8 mouse cellular contexts compared by ENCODE assay signal in the genomic region with DNA sequence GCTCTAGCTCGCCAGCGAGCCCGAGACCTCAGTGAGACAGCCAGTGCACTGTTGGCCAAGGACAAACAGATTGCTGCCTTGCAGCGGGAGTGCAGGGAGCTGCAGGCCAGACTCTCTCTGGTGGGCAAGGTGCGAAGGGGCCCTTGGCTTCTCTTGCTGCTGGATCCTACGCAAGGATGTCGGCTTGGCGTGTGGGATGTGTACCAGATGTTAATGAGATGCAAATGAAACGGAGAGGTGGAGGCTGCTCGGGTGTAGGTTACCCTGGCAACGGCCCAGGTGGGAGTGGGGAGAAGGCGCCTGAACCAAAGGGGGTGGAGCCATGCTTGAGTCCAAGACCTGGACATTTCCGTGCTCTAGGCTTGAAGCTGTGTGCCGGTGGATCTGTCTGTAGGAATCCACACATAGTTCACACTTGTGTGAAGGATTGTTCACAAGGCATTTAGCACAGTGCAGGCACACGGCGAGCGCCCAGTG. TPM values are rescaled to one million over a fixed set of nuclear protein-coding genes. Genes with fewer than 3 reads are reported as not detected.
DNase-seq lines count a peak whose midpoint lies in the region; ATAC-seq and TF ChIP-seq lines count a peak whose summit lies in the region.

No protein-coding gene starts in this region.

- TF ChIP-seq CTCF in thymus, adult 2 months (IDR thresholded peaks at IDR 0.05; ENCODE audit: borderline replicate concordance, control insufficient read depth, extremely low read depth, insufficient read depth, low read length, poor library complexity): no peak
- TF ChIP-seq CTCF in stomach, postnatal 0 days (IDR thresholded peaks at IDR 0.05; ENCODE audit: low read depth): peak; percentile 11; the same call in 1 of the 2 replicates

- H3K27ac ChIP-seq in thymus, adult 2 months (ENCODE audit: control insufficient read depth, insufficient read depth, low read length): no peak overlapping the region
- H3K27ac ChIP-seq in hindbrain, embryonic 11.5 days (ENCODE audit: low read depth, low read length): no peak overlapping the region
- no peak overlapping the region for H3K27ac ChIP-seq in stomach, postnatal 0 days (replicated peaks)

- TF ChIP-seq POLR2A in thymus, adult 2 months (IDR thresholded peaks at IDR 0.05; ENCODE audit: control insufficient read depth, extremely low read depth, insufficient read depth, low read length, poor library complexity): no peak

- H3K4me1 ChIP-seq in thymus, adult 2 months (replicated peaks; ENCODE audit: control insufficient read depth, insufficient read depth, low read length): peaks cover 38% of the 10 kb centered on the region
- H3K4me1 ChIP-seq in hindbrain, embryonic 11.5 days (replicated peaks; ENCODE audit: control insufficient read depth, insufficient read depth, low read length): peaks cover 6% of the 10 kb centered on the region
- H3K4me1 ChIP-seq in stomach, postnatal 0 days (replicated peaks; ENCODE audit: control insufficient read depth, insufficient read depth): peaks cover 2% of the 10 kb centered on the region; the same call in 1 of the 2 replicates

- TF ChIP-seq EP300 in stomach, postnatal 0 days (optimal IDR thresholded peaks at IDR 0.05): no peak

- H3K4me3 ChIP-seq in thymus, adult 2 months (ENCODE audit: control insufficient read depth, insufficient read depth, low read length): peak overlapping the region; percentile 0; the same call in 1 of the 2 replicates
- H3K4me3 ChIP-seq in hindbrain, embryonic 11.5 days (ENCODE audit: low read depth, low read length): peak overlapping the region; percentile 43
- H3K4me3 ChIP-seq in stomach, postnatal 0 days (ENCODE audit: low read depth, low read length): peak overlapping the region; percentile 47

- 42% methylated on average over 17 of the region's 17 CpGs for WGBS in thymus, adult 2 months
- 1% methylated on average over 17 of the region's 17 CpGs for WGBS in hindbrain, embryonic 11.5 days
- 3% methylated on average over 17 of the region's 17 CpGs for WGBS in stomach, postnatal 0 days

- DNase-seq in thymus, adult 2 months: no peak
- DNase-seq in thymus, postnatal 10 days (ENCODE audit: low spot score in 2 of 2): no peak
- DNase-seq in cerebellum, adult 9-11 months: peak; percentile 88
- peak; percentile 70 for DNase-seq in hindbrain, embryonic 11.5 days (ENCODE audit: low spot score)
- DNase-seq in layer of hippocampus, postnatal 10 days (ENCODE audit: low spot score in 2 of 2): peak; percentile 56 to 67
- DNase-seq in mesoderm, embryonic 11.5 days (ENCODE audit: low read depth, low spot score): peak; percentile 44
- DNase-seq in stomach, postnatal 0 days (ENCODE audit: low spot score): peak; percentile 65

- peak; percentile 70 for ATAC-seq in hindbrain, embryonic 11.5 days (ENCODE audit: low FRiP score)
- ATAC-seq in stomach, postnatal 0 days (ENCODE audit: low FRiP score, low TSS enrichment): peak; percentile 30; the same call in 1 of the 2 replicates
- ATAC-seq in megakaryocyte-erythroid progenitor cell, adult 5-6 weeks (replicated peaks; ENCODE audit: low FRiP score, low TSS enrichment, poor library complexity, severe bottlenecking): no peak

- no peaks in the 10 kb centered on the region for H3K9me3 ChIP-seq in hindbrain, embryonic 11.5 days (ENCODE audit: control insufficient read depth, low read length)
- no peaks in the 10 kb centered on the region for H3K9me3 ChIP-seq in stomach, postnatal 0 days (ENCODE audit: control insufficient read depth, low read length)

- peaks cover 1% of the 10 kb centered on the region for H3K36me3 ChIP-seq in thymus, adult 2 months (ENCODE audit: control insufficient read depth, insufficient read depth, low read length)
- H3K36me3 ChIP-seq in hindbrain, embryonic 11.5 days (ENCODE audit: control insufficient read depth, insufficient read depth, low read length): no peaks in the 10 kb centered on the region
- no peaks in the 10 kb centered on the region for H3K36me3 ChIP-seq in stomach, postnatal 0 days (ENCODE audit: control insufficient read depth, insufficient read depth, low read length)

- peaks cover 15% of the 10 kb centered on the region for H3K27me3 ChIP-seq in thymus, adult 2 months (ENCODE audit: control insufficient read depth, insufficient read depth, low read length)
- H3K27me3 ChIP-seq in hindbrain, embryonic 11.5 days (ENCODE audit: control insufficient read depth, insufficient read depth, low read length): peaks cover 55% of the 10 kb centered on the region
- H3K27me3 ChIP-seq in stomach, postnatal 0 days (ENCODE audit: control insufficient read depth, insufficient read depth, low read length): peaks cover 11% of the 10 kb centered on the region; the same call in 1 of the 2 replicates

- peak overlapping the region; percentile 87 for H3K4me2 ChIP-seq in hindbrain, embryonic 11.5 days (replicated peaks; ENCODE audit: low read depth, low read length)
- H3K4me2 ChIP-seq in stomach, postnatal 0 days (replicated peaks; ENCODE audit: low read depth): peak overlapping the region; percentile 92

- H3K9ac ChIP-seq in hindbrain, embryonic 11.5 days (ENCODE audit: low read depth, low read length): peak overlapping the region; percentile 56
- H3K9ac ChIP-seq in stomach, postnatal 0 days (ENCODE audit: low read length): peak overlapping the region; percentile 57

RNA-seq across cellular contexts. Expression of a gene that starts 3.2 kb away (rescaled TPM):
- 25.3 and 27.9 TPM in 2 replicates for polyA plus RNA-seq in thymus, adult 2 months (2012; rRNA removed)
- 6.4 and 10.0 TPM in 2 replicates for polyA plus RNA-seq in hindbrain, embryonic 11.5 days (2014; fragmentation: Nextera tagmentation; extraction: Ambion mirVana)
- 100 to 1,000 TPM; 149 to 174 TPM for total RNA-seq in layer of hippocampus, postnatal 10 days (2021)
- polyA plus RNA-seq in stomach, postnatal 0 days (2015; fragmentation: Nextera tagmentation; extraction: Ambion mirVana): 0.56 and 0.70 TPM in 2 replicates
- total RNA-seq in megakaryocyte-erythroid progenitor cell, adult 5-6 weeks (2014; fragmentation: Nextera tagmentation): 5.5 and 20.3 TPM in 2 replicates
- 3.5 and 5.4 TPM in 2 replicates for total RNA-seq in megakaryocyte-erythroid progenitor cell, adult 5-6 weeks (2017)

RNA-seq across cellular contexts. Expression of a gene that starts 26.2 kb away (rescaled TPM):
- 172 and 215 TPM in 2 replicates for polyA plus RNA-seq in thymus, adult 2 months (2012; rRNA removed)
- 162 and 169 TPM in 2 replicates for polyA plus RNA-seq in hindbrain, embryonic 11.5 days (2014; fragmentation: Nextera tagmentation; extraction: Ambion mirVana)
- total RNA-seq in layer of hippocampus, postnatal 10 days (2021): 10 to 100 TPM; 56.1 to 59.9 TPM
- polyA plus RNA-seq in stomach, postnatal 0 days (2015; fragmentation: Nextera tagmentation; extraction: Ambion mirVana): 119 and 121 TPM in 2 replicates
- total RNA-seq in megakaryocyte-erythroid progenitor cell, adult 5-6 weeks (2014; fragmentation: Nextera tagmentation): 146 and 192 TPM in 2 replicates
- total RNA-seq in megakaryocyte-erythroid progenitor cell, adult 5-6 weeks (2017): 55.2 and 75.2 TPM in 2 replicates

RNA-seq across cellular contexts. Expression of a gene that starts 29.8 kb away (rescaled TPM):
- 4.6 and 8.5 TPM in 2 replicates for polyA plus RNA-seq in thymus, adult 2 months (2012; rRNA removed)
- 2.8 and 5.3 TPM in 2 replicates for polyA plus RNA-seq in hindbrain, embryonic 11.5 days (2014; fragmentation: Nextera tagmentation; extraction: Ambion mirVana)
- total RNA-seq in layer of hippocampus, postnatal 10 days (2021): under 1 TPM; 0.48 to 0.62 TPM
- 0.52 and 0.74 TPM in 2 replicates for polyA plus RNA-seq in stomach, postnatal 0 days (2015; fragmentation: Nextera tagmentation; extraction: Ambion mirVana)
- total RNA-seq in megakaryocyte-erythroid progenitor cell, adult 5-6 weeks (2014; fragmentation: Nextera tagmentation): 7.9 TPM in 1 of 2 replicates, not detected in the other
- 7.6 and 31.9 TPM in 2 replicates for total RNA-seq in megakaryocyte-erythroid progenitor cell, adult 5-6 weeks (2017)

Comparison
In these comparisons a context has a peak if more than half of its experiments do, and no peak if none do; other contexts are left out.
1. DNase-seq: peak in cerebellum, adult 9-11 months (single experiment), hindbrain, embryonic 11.5 days (single experiment), layer of hippocampus, postnatal 10 days (2 of 2), mesoderm, embryonic 11.5 days (single experiment) and stomach, postnatal 0 days (single experiment); none in thymus, adult 2 months (single experiment) and thymus, postnatal 10 days (0 of 2).
2. Peak in every context shown above with its lines, with median percentiles within 50 percentile points of each other: H3K4me3 ChIP-seq.